Mouse (Mus musculus) brain, embryonic 14.5 days (tissue): ENCODE measurements around the gene Atp4b.

Source experiments
- CTCF ChIP-seq: fragments of 200-500 bp; IDR thresholded peaks from 2 replicates; pipeline ENCODE4 v1.5.1; 2012; ENCODE audit warnings: inconsistent platforms, mild to moderate bottlenecking, moderate library complexity, borderline replicate concordance; ENCODE audit not compliant: insufficient read depth, insufficient read length; ENCODE audit errors: extremely low read depth
- POLR2A ChIP-seq: fragments of 200-500 bp; IDR thresholded peaks from 2 replicates; pipeline ENCODE4 v1.6.1; 2012; ENCODE audit warnings: mild to moderate bottlenecking, inconsistent platforms, borderline replicate concordance; ENCODE audit not compliant: poor library complexity, insufficient read depth, insufficient read length, severe bottlenecking; ENCODE audit errors: extremely low read depth

DNA sequence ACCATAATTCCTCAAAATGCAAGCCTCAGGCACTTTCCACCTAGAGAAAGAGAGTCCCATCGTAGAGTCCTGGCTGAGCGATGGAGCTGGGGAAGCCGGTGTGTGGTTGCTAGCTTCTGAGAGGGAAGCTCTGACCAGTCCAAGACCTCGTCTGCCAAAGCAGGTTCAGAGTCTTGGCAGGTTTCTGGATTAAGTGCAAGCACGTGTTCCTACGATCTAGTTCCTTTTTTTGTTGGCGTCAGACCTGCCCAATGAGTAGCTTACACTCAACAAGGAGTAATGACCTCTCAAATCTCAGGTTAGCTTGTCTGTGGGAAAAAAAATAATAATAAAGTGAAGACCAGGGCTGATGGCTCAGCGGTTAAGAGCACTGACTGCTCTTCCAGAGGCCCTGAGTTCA is 8.9 kb downstream of the Atp4b start:
- TF ChIP-seq CTCF = no peak
- TF ChIP-seq POLR2A = no peak
